Mouse (Mus musculus) adrenal gland, postnatal 4 days (tissue): ENCODE results near the gene Sh3bp4. TPM values are rescaled to one million over a fixed set of nuclear protein-coding genes. Genes with fewer than 3 reads are reported as not detected.

Experiments
- DNase-seq, 2 experiments: peaks; one replicate each; pipeline ENCODE4 v3.0.0; 2021 to 2022; ENCODE audit warnings: low spot score in 2 of 2, mixed read lengths in 2 of 2
- long read RNA-seq, 2 experiments: library from polyadenylated mRNA; stranded (forward); transcript quantifications; one replicate each; pipeline ENCODE4 v2.0.0; 2021
- total RNA-seq, 2 experiments: library from RNA; stranded (reverse); gene quantifications; 2 replicates each; pipeline ENCODE4 v1.2.3; 2021

Sh3bp4 gene
- total RNA-seq: 10 to 100 TPM; 19.2 to 22.6 TPM
- long read RNA-seq, experiment 1, full-length matches to known transcripts: 10 of 17 reads
- long read RNA-seq, experiment 1, partial matches to known transcripts: 6 of 17 reads
- long read RNA-seq, experiment 1, other reads (novel, unspliced or antisense): 1 of 17 reads
- long read RNA-seq, experiment 2, full-length matches to known transcripts: 33 of 52 reads
- long read RNA-seq, experiment 2, partial matches to known transcripts: 14 of 52 reads
- long read RNA-seq, experiment 2, other reads (novel, unspliced or antisense): 5 of 52 reads

DNA sequence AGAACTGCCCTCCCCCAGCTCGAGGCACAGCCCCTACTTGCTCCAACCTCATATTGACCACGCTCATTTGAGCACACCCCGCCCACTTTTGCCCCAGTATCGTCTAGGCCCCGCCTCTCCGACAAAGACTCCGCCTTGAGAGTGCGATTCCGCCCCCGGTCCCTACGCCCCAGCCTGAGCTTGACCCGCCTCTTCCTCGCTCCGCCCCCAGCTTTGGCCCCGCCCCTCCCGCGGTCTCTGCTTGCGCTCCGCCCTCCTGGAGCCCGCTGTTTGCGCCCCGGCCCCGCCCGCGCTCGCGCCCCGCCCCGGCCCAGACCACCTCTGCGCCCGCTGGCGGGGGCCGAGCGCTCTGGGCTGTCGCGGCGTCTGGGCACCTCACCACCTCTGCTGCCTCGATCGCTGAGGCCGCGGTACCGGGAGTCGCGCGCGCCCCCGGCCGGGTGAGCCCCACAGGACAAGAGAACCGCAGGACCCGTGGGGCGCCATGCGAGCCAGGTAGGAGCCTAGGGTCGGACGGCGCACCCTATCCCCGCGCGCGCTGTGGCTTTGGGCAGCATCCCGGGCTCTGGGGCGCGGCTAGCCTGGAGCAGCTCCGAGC lies at the start of gene Sh3bp4:
Sh3bp4 (plus strand) TSS at position 313 of the 598 bp plus-strand sequence.
- peak; percentile 98 to 99 for DNase-seq

DNA sequence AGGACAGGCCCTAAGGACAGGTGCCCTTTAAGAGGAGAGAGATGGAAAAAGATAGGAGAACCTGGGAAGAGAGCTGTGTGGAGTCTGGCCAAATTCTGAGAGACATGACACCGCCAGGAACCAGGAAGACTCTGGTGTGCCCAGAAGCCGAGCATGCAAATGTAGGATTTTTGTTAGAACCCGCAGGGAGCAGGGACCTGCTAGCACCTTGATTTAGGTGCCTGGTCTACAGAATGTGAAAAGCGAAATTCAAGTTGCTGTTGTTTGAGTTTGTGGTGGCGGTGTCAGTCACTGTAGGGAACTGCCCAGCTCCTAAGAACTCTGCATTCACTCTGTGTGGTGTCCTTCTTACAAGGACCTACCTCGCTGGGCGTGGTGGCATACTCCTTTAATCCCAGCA lies 47.2 kb upstream of the Sh3bp4 start:
- no peak for DNase-seq

DNA sequence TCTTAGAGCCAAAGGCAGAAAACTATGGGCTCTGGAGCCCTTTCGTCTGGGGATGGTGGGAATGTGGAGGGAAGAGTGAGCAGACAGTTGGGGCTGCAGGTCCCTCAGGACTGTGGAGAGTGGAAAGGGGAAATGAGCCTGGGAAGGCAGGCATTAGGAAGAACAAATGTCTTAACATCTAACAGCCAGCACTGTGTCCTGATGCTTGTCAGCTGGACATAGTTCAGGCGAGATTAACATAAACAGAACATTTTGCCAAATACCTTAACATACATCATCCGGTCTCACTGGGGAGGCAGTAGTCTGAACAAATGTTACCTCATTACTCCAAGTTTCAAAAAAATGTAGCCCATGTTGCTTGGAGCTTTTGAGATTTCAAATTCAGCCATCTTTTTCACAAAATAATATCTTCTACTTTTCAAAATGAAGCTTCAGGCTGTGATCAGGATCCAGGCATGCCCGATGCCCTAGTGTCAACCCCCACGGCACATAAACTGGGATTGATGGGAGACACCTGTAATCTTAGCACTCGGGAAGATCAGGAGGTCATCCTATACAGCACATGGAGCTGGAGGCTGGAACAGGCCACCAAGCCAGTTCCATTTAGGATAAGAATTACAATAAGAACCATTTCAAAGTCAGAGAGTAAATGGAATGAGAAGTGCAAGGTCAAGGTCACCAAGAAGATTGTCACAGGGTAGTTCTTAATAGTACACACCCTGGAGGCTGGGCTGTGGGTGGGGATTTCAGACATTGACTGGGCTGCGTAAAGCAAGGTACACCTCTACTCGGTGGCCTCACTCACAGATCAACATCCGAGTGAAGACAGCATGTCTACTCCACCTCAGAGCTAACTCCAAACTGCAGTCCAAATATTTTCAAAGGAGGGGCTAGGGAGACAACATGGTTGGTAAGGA lies 45.3 kb upstream of the Sh3bp4 start:
- DNase-seq: no peak

DNA sequence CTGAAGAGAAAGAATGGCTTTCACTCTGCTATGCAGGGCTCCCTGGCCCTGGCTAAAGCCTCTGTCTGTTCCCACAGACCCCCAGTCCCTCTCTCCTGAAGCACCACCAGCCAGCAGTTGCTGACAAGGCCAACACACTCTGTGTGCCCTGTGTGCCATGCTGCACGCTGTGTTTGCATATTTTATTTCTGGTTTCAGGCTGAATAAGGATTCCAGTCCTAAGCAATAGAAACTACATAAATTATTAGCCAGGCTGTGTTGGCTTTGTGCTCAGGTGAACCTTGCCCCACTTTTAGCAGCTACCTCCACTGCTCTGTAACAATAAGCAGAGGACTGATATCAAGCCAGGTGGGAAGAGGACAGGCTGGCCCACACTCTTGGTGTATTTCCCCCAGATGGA lies 44.2 kb upstream of the Sh3bp4 start:
- no peak for DNase-seq

DNA sequence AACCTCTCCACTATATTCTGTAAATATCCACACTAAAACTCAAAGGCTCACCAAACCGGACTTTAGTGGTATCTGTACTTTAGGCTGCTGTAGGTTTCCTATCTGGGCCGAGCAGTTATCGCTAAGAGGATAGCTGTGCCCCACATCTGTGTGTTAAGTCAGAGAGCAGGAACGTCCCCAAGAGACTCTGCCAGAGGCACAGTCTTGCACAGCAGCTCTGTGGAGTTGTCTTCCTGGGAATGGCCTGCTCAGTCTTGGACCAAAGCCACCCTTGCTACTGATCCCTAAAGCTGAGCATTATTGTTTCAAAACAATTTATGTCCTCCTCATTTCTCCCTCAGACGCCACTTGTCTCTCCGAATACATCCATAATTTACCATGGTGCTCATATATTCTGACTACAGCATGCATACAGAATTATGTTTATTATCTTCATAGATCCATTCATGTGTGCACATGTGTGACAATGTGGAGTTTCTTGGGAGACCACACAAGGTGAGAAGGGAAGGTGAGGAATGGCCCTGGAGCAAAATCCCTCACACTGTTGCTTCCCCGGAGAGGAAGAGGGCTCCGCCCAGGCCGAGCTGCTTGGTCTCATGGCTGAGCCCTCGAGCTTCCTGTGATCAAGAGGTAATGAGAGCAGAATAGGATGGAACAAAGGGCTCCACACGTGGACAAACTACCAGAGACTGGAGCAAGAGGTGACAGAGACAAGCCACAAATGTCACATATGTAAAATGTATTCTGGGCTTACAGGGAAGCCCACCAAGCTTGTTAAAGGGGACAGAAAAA lies 40.9 kb upstream of the Sh3bp4 start:
- no peak for DNase-seq

DNA sequence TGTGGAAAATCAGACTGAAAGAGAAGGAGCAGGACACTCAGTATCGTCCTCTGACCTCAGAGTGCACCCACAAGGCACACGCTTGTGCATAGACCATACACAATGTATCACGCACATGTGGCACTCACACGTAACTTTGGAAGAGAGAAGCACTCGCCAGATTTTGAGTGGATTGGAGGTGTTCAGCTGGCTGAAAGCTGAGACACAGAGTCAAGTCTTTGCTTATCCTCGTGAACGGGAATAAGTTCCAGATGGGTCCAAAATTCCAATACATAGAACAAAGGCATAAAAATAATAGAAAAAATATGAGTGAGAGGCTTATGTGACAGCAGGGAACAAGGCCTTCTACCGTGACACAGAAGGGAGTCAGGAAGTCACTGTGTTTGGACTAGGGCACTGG lies 36.6 kb upstream of the Sh3bp4 start:
- no peak for DNase-seq

DNA sequence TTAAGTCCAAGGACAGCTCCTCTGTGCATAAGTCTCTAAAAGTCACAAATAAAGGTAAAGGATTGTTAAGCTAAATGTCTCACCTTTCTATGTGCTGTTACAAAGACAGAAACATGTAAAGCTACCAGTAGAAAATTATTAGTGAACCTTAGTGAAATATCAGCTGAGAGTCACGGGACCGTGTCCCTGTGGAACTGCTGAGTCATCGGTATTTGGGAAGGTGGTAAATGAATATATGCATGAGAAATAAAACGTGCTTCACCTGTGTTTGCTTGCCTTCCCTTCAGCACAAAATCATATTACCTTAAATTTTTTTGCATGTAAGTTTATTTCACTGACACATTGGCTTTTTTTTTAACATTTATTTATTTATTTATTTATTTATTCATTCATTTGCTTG lies 36.2 kb upstream of the Sh3bp4 start:
- no peak for DNase-seq

DNA sequence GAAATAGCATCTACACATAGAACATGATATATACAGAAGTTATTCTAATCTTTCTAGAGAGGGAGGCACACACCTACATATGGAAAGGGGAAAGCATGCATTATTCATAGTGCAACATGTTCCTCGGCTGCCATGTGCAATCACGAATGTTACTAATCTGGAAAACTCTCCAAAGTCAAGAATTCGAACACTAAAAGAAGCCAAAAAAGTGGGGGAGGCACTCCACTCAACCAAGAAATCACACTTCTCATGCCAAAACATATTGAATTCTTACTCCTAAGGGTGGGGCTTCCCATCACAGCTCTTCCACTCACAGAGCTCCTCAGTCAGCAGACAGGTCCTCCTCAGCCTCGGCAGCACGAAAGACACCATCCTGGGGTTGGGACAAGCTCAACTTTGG lies 35.1 kb upstream of the Sh3bp4 start:
- no peak for DNase-seq

DNA sequence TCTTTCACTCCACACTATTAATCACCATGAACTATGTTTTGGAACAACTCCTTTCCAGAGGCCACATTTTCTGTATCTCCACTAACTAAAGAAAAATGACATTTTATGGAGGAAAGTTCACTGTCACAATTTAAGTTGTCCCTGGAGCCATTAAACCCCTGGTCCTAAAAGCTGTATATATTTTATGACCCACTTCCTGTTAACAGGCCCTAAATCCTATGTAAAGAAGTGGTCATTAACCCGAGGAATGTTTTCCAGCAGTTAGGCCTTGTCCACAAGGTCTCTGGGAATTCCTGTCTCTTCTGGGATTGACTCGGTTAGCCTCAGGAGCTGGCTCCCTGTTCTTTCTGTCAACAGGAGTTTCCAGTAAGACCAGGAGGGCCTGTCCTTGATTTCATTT lies 30.4 kb upstream of the Sh3bp4 start:
- DNase-seq: no peak

DNA sequence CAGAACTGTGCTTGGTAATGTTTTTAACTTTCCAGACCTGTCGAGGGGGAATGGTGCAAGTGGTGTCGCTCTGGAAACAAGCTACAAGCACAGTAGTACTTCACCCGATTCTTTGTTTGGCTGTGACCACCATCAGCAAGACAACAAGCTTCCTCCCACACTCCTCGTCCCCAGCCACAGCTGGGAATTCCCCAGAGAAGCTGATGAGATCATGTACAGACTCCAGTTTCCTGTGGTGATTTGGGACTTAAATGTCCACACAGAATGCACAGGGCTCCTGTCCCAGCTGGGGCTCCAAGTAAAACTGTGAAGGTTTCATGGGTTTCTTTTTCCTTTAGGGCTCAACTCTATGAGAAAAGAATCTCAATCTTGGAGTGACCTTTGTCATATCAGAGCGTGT lies 28.9 kb upstream of the Sh3bp4 start:
- no peak for DNase-seq

DNA sequence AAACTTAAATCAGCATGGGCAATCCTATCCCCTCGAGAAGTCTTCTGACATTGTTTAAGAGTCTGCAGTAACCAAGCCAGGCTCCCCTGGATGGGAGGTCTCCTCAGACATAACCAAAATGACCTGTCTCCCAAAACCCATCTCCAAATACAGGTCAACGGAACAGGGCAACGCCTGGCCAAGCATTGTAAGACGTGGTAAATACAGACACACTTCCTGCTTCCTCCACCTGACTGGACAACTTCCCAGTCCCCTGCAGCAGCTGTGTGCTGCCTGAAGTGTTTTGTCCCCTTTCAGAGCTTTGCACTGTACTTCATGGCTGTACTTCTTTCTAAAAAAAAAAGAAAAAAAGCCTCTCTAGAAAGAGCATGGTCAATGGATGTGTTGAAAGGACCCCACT lies 28.1 kb upstream of the Sh3bp4 start:
- no peak for DNase-seq

DNA sequence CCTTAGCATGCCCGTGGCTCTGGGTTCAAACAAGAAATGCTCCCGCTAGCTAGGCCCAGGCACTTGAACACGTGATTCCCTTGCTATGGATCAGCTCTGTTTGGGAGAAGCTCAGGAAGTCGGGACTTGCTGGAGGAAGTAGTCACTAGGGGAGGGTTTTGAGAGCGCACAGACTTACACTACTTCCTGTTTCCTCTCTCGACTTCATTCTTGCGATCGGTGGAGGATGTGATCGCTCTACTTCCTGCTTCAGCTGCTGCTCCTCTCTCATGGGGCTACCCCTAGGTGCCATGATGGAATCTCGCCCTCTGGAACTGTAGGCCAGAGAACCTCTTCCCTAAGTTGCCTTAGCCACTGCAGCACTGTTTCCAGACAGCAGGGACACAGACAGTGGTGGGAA lies 27.3 kb upstream of the Sh3bp4 start:
- DNase-seq: no peak

DNA sequence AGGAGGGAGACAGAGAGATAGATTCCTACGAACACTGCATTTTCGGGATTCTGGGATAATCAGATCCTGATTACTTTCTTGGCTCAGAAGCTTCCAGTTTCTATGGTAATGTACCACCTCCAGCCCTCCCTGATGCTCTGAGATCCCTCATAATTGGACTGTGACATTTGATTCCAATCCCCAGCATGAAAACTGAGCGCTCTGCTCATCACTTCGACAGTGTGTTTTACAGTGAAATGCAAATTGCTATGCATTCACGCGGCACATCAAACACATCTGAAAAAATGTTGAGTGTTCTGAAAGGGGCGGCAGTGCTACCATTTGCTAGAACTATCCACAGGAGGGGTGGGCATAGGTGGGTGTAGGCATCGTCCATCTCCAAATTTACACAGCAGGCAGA lies 24.8 kb upstream of the Sh3bp4 start:
- DNase-seq: no peak

DNA sequence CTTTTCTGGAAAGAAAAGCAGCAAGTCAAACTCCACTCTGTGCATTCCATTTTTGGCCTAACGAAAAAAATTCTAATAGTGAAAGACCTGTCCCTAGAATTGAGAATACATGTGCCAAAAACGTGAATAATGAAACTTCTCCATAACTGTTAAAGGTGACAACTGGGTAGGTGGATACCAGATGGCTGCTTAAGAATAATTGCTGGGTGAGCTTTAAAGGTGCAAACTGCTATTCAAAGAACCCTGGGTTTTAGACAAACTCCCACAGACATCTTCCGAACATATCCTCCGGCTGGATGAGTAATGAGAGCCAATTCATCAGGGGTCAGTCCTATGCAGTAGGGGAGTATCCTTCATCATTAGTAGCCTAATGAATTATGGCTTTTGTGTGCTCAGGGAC lies 20.7 kb upstream of the Sh3bp4 start:
- no peak for DNase-seq

DNA sequence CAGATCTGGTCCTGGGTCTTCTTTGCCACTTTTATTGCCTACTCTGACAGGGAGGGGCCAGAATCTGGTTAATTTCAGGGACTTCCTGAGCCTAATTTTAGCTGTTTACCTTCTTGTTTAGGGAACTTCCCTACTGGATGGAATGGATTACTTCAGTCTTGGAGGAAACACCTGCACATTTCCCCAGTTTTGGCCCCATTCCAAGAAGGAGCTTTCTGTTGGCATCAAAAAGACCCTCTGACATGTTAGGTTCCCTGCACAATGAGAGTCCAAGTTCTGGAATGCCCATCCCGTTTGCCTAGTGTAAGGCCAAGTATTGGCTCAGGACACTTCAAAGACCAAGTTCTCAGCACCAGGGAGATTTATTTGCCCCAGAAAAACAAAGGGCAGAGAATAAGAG lies 14.0 kb upstream of the Sh3bp4 start:
- DNase-seq: no peak

DNA sequence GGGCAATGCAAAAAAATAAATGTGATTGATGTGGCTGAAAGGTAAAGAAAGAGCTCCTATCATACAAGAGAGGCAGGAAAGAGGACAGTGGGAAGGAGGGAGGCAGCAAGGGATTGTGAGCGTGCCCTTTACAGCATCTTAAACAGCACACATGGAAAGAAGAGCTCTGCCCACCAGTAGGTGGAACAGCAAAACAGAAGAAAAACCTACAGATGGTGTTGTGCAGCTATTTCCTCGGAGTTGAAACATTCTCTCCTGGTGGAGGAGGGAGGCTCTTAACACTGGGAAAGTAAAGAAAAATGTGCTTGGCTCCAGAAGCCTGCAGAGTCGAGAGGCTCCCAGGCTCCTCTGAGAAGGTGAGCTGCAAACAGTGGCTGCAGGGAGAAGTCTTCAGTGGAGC lies 12.8 kb upstream of the Sh3bp4 start:
- DNase-seq: no peak

DNA sequence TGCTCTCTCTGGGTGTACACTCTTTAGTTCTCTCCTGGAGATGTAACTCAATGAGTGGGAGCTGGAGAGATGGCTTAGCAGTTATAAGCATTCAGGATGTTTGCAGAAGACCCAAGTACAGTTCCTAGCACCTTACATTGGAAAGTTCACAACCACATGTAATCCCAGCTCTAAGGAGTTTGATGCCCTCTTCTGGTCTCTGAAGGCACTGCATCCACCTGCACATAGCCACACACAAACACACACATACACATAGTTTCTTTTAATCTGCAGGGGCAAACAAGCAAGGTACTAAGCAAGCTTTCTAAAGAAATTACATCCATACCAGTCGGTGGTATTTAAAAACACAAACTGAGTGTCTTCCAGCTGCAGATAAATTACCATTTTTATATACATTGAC lies 12.2 kb upstream of the Sh3bp4 start:
- no peak for DNase-seq

DNA sequence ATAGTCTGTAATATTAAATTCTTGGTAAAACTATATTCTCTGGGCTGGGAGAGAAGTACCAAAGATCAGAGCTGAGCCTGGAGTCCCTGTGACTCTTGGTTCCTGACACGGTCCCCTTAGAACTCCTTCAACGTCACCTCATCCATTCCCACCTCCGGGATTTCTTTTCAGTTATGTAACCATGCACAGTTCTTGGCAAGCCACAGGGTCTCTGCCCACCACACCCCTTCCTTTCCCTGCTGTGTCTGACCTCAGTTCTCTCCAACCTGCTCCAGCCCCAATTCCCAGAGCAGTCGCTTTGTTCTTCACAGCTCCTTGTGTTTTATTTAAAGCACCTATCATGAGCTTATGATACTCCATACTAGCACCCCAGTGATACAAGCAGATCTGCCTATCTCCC lies 7.2 kb upstream of the Sh3bp4 start:
- no peak for DNase-seq

DNA sequence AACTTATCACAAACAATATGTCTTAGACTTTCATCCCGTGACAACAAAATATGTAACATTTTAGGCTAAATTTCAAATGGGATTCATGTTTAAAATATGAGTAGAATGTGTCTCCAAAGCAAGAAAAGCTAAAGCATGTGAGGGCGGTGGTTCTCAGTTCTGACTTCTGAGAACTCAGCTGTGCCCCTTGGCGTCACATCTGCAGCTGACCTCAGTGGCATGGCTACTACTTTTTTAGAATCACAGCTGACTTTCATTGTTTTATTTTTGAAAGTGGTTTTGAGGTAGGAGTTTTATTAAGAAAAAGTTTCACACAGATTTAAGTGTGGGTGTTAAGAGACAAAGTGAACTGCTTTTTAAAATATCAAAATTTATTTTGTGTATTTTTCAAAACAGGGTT lies 6.4 kb upstream of the Sh3bp4 start:
- no peak for DNase-seq

DNA sequence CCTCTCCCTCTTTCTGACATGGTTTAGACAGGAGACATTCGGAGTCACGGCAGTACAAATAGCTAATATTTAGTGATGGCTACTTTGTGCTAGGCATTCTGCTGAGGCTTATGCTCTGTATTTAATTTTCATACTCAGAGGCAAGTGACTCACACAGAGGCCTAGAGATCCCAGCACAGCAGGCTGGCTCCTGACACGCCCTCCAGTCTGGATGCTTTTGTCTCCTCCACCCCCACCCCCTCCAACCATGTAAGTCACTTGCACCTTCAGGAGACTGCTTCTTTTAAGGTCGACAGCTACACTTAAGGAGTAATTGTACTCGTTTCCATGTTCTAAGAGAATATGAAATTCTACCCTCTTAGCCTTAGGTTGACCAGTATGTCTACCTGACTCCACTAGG lies 1.4 kb upstream of the Sh3bp4 start:
- no peak for DNase-seq

DNA sequence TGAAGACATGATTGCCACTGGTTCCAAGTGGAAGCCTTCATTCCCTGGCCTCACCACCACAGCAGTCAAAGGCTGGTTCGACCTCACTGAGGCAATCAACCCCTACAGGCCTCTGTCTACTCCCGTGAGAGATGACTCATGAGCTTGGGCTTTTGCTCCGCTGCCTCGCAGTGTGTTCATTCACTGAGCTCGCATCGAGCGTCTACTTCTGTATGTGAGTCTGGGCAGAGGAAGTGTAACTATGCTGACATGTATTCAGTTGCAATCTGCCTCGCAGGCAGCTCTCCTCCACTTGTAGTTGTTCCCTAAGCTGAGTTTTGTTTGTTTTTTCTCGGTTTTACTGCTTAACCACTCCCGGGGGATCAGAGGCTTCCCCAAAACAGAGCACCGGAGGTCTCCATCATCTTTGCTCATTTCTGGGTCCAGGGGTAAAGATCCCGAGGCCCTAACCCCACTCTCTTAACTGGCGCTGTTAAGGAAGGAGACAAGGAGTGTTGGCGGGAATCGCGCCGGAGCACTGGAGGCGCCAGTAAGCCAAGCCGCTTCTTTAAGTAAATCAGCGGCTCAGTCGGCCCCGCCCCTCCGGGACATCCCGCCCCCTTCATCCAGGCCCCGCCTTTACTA lies 624 bp upstream of the Sh3bp4 start:
- DNase-seq: peak in 1 of 2 experiments; percentile 22
